Mouse (Mus musculus) NIH3T3 (cell line): ENCODE data around the gene Gadd45b.
A peak's percentile ranks its signal among the peaks of the same experiment; 100 is the strongest.

Experiments
- DNase-seq: peaks from one replicate; pipeline ENCODE4 v3.0.0-alpha.2; 2012; ENCODE audit warnings: low read depth

Gene Gadd45b

DNA sequence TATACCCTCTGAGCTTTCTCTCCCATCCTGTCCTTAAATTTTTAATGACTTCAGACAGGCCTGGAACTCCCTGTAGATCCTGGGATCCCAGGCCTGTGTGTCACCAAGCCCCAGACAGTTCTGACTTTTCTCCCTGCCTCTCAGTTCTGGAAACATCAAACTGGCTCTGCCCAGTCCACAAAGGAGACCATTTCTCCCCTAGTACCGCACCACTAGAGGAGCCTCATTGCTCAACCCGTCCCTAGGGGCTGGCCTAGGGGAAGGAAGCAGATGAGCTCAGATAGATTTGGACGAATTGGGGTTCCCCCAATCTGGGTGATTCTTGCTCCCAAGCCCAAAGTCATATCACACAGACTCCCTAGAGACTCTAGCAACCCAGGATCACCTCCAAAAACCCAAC, 5.4 kb downstream of the Gadd45b start:
- peak; percentile 90 for DNase-seq

- DNase-seq: no peak
Observed at GRCm38 (mm10) chr10:80935698-80936097, 5.8 kb downstream of the Gadd45b start.

- peak; percentile 94 for DNase-seq
Observed at GRCm38 (mm10) chr10:80936135-80936809, 6.4 kb downstream of the Gadd45b start.

- no peak for DNase-seq
Observed at GRCm38 (mm10) chr10:80936810-80937164, 6.9 kb downstream of the Gadd45b start.

DNA sequence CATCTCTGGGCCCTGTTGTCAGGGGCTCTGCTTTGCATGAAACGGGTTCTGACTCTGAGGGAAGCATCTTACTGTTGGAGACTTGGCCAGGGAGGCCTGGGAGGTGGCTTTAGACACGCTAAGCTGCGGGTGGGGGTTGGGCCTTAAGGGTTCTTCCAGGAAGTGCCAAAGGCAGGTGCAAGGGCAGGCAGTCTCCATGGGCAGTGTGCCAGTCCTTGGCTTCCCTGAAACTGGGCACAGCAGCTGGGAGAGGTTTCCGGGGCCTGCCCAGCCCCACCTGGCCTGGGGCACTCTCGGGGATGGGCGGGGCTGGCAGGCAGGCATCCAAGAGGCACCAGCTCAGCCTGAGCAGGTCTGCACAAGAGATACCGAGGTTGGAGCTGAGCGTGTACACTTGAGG, 7.8 kb downstream of the Gadd45b start:
- DNase-seq: peak; percentile 41

GRCm38 (mm10) chr10:80938831-80939550, 9.1 kb downstream of the Gadd45b start:
- DNase-seq: peak; percentile 61

- DNase-seq: peak; percentile 88
Observed at GRCm38 (mm10) chr10:80939671-80940070, 9.8 kb downstream of the Gadd45b start.

- DNase-seq: peak; percentile 87
Observed at GRCm38 (mm10) chr10:80940320-80940987, 10.6 kb downstream of the Gadd45b start.

DNA sequence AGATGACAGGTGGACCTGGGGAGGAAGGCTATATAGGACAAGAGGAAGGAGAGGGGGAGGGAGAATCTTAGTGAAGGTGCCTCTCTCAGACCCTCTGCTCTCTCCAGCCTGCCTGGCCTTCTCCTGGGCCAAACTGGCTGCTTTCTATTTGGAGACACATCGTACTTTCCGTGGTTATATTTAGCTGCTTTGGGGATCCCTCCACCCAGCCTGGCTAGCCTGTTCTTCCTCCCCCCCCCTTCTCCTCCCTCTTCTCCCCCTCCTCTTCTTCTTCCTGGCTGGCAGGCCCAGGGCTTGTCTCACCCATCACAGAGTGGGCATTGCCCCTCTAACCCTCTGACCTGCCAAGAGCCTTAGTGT, 11.1 kb downstream of the Gadd45b start:
- DNase-seq: no peak

DNA sequence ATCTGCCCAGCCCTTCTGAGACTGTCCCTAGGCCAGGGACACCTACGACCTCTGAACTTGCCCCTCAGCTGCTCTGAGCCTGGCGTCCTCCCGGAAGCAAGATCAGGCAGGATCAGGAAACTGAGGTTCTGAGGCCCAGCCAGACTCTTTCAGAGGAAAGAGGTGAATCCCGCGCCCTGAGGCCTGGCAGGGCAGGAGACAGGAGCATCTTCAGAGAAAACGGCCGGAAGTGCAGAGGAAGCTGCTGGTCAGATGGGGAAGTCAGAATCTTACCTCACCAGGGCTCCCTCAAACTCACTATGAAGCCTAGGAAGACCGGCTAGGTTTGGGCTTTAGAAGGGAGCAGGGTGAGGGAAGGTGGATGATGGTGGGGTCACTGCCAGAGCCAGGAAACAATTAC, 13.0 kb downstream of the Gadd45b start:
- no peak for DNase-seq

GRCm38 (mm10) chr10:80943701-80944100, 13.8 kb downstream of the Gadd45b start:
- DNase-seq: peak; percentile 72

GRCm38 (mm10) chr10:80944231-80944630, 14.4 kb downstream of the Gadd45b start:
- no peak for DNase-seq

- no peak for DNase-seq
Observed at GRCm38 (mm10) chr10:80946684-80947437, 17.0 kb downstream of the Gadd45b start.

- DNase-seq: peak; percentile 58
Observed at GRCm38 (mm10) chr10:80947802-80948201, 17.9 kb downstream of the Gadd45b start.

DNA sequence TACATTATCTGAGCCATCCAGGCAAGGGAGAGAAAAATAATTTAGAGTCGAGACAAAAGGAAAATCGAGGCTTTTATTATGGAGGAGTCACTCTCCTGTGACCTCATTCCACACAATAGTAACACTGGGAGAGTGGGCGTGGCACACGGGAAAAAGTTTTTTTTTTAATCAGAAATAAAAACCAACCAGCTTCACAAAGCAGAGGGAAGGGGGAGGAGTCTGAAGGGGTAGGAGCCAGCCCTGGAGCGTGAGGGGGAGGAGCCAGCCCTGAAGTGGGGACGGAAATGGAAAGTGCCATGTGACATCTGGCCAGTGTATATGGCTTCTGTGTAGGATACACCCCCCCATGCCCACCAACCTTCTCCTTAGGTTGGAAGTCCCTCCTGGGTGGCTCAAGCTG, 18.7 kb downstream of the Gadd45b start:
- peak; percentile 70 for DNase-seq

GRCm38 (mm10) chr10:80949081-80949480, 19.2 kb downstream of the Gadd45b start:
- DNase-seq: no peak

DNA sequence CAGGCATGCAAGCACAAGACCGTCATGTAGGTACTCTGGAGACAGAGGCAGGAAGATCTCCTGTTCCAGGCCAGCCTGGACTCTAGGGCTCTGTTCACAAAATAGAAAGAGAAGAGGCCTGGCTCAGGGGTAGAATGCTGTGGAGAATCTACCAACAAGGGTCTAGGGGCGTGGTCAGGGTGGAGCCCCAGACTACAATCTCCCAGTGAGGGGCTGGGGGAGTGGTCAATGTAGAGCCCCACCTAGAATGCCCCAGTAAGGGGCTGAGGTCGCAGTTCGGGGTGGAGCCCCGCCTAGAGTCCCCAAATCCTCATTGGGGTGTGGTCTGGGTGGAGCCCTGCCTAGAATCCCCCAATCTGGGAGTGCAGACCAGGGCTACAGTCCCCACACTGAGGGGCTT, 20.4 kb downstream of the Gadd45b start:
- no peak for DNase-seq

- no peak for DNase-seq
Observed at GRCm38 (mm10) chr10:80951761-80952390, 22.0 kb downstream of the Gadd45b start.

- DNase-seq: no peak
Observed at GRCm38 (mm10) chr10:80952449-80952848, 22.6 kb downstream of the Gadd45b start.

DNA sequence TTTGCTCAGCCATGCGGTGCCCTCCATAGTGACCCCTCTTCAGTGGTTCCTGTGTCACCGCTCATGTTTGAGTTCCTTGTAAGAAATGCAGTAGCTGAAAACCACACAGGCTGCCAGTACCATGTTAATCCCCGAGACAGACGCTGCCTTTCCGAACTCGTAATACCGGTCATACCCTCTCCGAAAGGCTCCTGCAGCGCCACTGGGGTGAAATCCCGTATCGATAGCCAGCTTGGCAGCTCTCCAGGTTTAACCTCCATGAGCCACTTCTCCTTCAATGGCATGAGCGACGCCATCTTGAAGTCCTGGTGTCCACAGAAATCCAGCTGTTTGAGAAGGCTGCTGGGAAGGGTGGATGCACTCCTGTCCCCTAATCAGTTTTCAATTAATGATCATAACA, 24.5 kb downstream of the Gadd45b start:
- no peak for DNase-seq

- peak; percentile 92 for DNase-seq
Observed at GRCm38 (mm10) chr10:80954843-80955242, 25.0 kb downstream of the Gadd45b start.

GRCm38 (mm10) chr10:80955536-80955935, 25.7 kb downstream of the Gadd45b start:
- peak; percentile 91 for DNase-seq
